Mouse (Mus musculus): ENCODE results near the gene C9. TPM values are rescaled to one million over a fixed set of nuclear protein-coding genes. Genes with fewer than 3 reads are reported as not detected.

C9 gene
- polyA plus RNA-seq (2014; fragmentation: Illumina TruSeq; extraction: RNeasy Lipid Tissue Mini Kit (QIAGEN cat#74804); ENCODE audit: low read depth, low replicate concordance) = 0.10 TPM

GRCm38 (mm10) chr15:6445135-6445534, at the start of gene C9:
C9 (plus strand) TSS chr15:6445327.

GRCm38 (mm10) chr15:6522653-6523167, 77.6 kb downstream of the C9 start, which contains the start of gene Fyb:
Fyb (plus strand) TSS chr15:6522853.

Other genes starting within 250 kb of the C9 start
- gene Dab2, start 145.5 kb upstream of the C9 start, polyA plus RNA-seq (2014; fragmentation: Illumina TruSeq; extraction: RNeasy Lipid Tissue Mini Kit (QIAGEN cat#74804); ENCODE audit: low read depth, low replicate concordance) = 9.3 TPM
- gene Fyb, start 77.5 kb downstream of the C9 start, polyA plus RNA-seq (2014; fragmentation: Illumina TruSeq; extraction: RNeasy Lipid Tissue Mini Kit (QIAGEN cat#74804); ENCODE audit: low read depth, low replicate concordance) = 100 TPM

Data from testis, adult 10 weeks (tissue).